Mouse (Mus musculus) G1E (cell line): Measurements from ENCODE around the gene Abce1. TPM values are rescaled to one million over a fixed set of nuclear protein-coding genes. Genes with fewer than 3 reads are reported as not detected.
A peak's percentile ranks its signal among the peaks of the same experiment; 100 is the strongest.

Source experiments
- ATAC-seq: 2 replicates; pipeline ENCODE4 v1.8.0; 2016; ENCODE audit warnings: mild to moderate bottlenecking; ENCODE audit not compliant: insufficient number of reproducible peaks, poor library complexity, low FRiP score, severe bottlenecking; ENCODE audit errors: extremely low read depth
- DNase-seq: peaks from one replicate; pipeline ENCODE4 v3.0.0; 2012; ENCODE audit warnings: low spot score
- H3K27me3 ChIP-seq: 2 replicates; pipeline ENCODE4 v1.6.1; 2012; ENCODE audit warnings: mild to moderate bottlenecking, low read length, inconsistent platforms; ENCODE audit not compliant: insufficient read depth
- H3K36me3 ChIP-seq: replicated peaks from 2 replicates; pipeline ENCODE3; 2012; ENCODE audit warnings: mild to moderate bottlenecking, inconsistent platforms
- H3K4me1 ChIP-seq: 2 replicates; pipeline ENCODE4 v1.6.1; 2012; ENCODE audit warnings: low read depth, low read length, inconsistent platforms, mixed read lengths; ENCODE audit not compliant: insufficient read depth
- H3K4me3 ChIP-seq: 2 replicates; pipeline ENCODE4 v1.5.1; 2012; ENCODE audit warnings: low read depth, mild to moderate bottlenecking, inconsistent platforms, low read length, moderate library complexity, mixed read lengths
- H3K9me3 ChIP-seq: replicated peaks from 2 replicates; pipeline ENCODE4 v1.6.1; 2012; ENCODE audit warnings: inconsistent platforms
- CTCF ChIP-seq: IDR thresholded peaks from 2 replicates; pipeline ENCODE4 v1.5.1; 2012; ENCODE audit warnings: low read depth, low read length, inconsistent platforms, mixed read lengths
- GATA1 ChIP-seq: IDR thresholded peaks from 2 replicates; pipeline ENCODE4 v1.6.1; 2012; ENCODE audit warnings: borderline replicate concordance, low read length, inconsistent platforms, mixed read lengths
- GATA2 ChIP-seq: IDR thresholded peaks from 2 replicates; pipeline ENCODE4 v1.6.1; 2012; ENCODE audit warnings: low read depth, low read length, inconsistent platforms, borderline replicate concordance
- POLR2AphosphoS5 ChIP-seq: IDR thresholded peaks from 2 replicates; pipeline ENCODE4 v1.6.1; 2012; ENCODE audit warnings: low read depth, low read length, inconsistent platforms; ENCODE audit not compliant: insufficient replicate concordance
- TAL1 ChIP-seq: conservative IDR thresholded peaks from 2 replicates; pipeline ENCODE4 v1.6.1; 2012; ENCODE audit warnings: low read depth, low read length, inconsistent platforms, mixed read lengths
- polyA plus RNA-seq: library from polyadenylated mRNA; stranded (reverse); fragments of >175 nt; gene quantifications from 2 replicates; pipeline ENCODE4 v1.2.3, GENCODE M21; 2012
- total RNA-seq, 2 experiments: library from RNA; stranded (forward) in 1 of 2; stranded (reverse) in 1 of 2; fragments of 200-1000 nt in 1 of 2; fragments of >200 nt in 1 of 2; fragmentation: Nextera tagmentation in 1 of 2; gene quantifications; 2 replicates each; pipeline ENCODE4 v1.2.3; 2014 to 2017

Abce1 gene
- total and polyA plus RNA-seq, 3 experiments = 17.3 to 354 (median 266) TPM

GRCm38 (mm10) chr8:79649569-79649968 is 62.0 kb downstream of the Abce1 start:
- peaks cover 10% of the 10 kb centered on the region; the same call in 1 of the 2 replicates for H3K4me1 ChIP-seq
- ATAC-seq (no peak), DNase-seq (no peak)
- peaks cover 81% of the 10 kb centered on the region for H3K36me3 ChIP-seq
- H3K4me3 ChIP-seq = no peak overlapping the region
- no peaks in the 10 kb centered on the region for H3K27me3 ChIP-seq
- H3K9me3 ChIP-seq = no peaks in the 10 kb centered on the region
- TF ChIP-seq POLR2AphosphoS5 (no peak), GATA1 (no peak), GATA2 (no peak), TAL1 (no peak), CTCF (no peak)

- Histone ChIP-seq H3K27me3 (no peaks in the 10 kb centered on the region), H3K4me3 (peak overlapping the region; percentile 92), H3K36me3 (peaks cover 38% of the 10 kb centered on the region), H3K4me1 (peaks cover 37% of the 10 kb centered on the region), H3K9me3 (no peaks in the 10 kb centered on the region)
- DNase-seq (peak; percentile 13), ATAC-seq (no peak)
- TF ChIP-seq CTCF (no peak), GATA2 (no peak), TAL1 (no peak), GATA1 (no peak), POLR2AphosphoS5 (no peak)
Observed at GRCm38 (mm10) chr8:79641119-79641518, 70.4 kb downstream of the Abce1 start.

- ATAC-seq (no peak), DNase-seq (peak; percentile 48)
- H3K4me1 ChIP-seq = peaks cover 35% of the 10 kb centered on the region
- TF ChIP-seq POLR2AphosphoS5 (peak; percentile 39; the same call in 1 of the 2 replicates), GATA2 (no peak)
- H3K4me3 ChIP-seq = peak within 1 kb of the TSS; percentile 92
- H3K9me3 ChIP-seq = no peaks in the 10 kb centered on the region
- H3K27me3 ChIP-seq = no peaks in the 10 kb centered on the region
- H3K36me3 ChIP-seq = peaks cover 26% of the 10 kb centered on the region
Observed at GRCm38 (mm10) chr8:79639586-79640451, 71.7 kb downstream of the Abce1 start, which contains the start of gene Otud4. TSS of gene Otud4 (plus strand) at chr8:79639618.

DNA sequence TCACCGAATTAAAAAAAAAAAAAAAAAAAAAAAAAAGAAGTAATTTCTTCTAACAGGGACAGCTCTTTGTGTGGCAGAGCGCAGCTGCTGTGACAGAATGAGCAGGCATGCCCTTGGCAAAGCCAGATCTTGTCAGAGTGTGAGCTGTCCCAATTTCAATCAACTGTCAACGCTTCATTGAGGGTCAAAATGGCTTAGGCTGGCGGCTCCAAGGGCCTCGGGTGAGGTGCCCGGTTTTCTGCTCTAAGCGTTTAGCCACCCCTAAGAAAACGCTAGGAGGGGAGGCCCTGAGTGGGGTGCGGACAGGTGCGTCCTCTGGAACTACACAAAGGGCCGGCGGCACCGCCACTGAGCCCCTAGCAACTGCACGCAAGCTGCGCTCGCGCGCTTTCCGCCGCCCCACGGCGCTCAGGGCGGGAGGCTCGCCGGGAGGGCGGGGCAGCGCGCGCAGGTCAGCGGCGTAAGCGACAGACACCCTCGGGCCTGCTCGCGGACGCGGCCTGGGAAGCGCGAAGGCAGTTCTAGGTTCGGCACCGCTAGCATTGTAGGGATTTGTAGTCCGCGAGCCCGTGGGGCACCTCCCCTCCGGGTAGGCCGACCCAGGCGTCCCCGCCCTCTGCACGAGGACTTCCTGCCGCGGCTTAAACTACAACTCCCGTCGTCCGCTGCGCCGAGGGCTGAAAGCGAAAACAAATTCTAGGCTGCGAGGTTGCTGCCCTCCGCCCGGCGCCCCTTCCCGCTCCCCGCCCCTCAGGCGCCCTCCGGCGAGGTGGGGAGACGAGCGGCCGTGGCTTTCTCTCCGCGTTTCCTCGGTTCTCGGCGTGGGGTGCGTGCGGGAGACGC is 72.6 kb downstream of the Abce1 start:
- ATAC-seq (peak; percentile 97), DNase-seq (peak; percentile 95)
- Histone ChIP-seq H3K9me3 (no peaks in the 10 kb centered on the region), H3K27me3 (no peaks in the 10 kb centered on the region), H3K4me3 (peak overlapping the region; percentile 92), H3K4me1 (peaks cover 31% of the 10 kb centered on the region), H3K36me3 (peaks cover 18% of the 10 kb centered on the region)
- TF ChIP-seq CTCF = no peak
- no peak for TF ChIP-seq TAL1
- no peak for TF ChIP-seq GATA1
- no peak for TF ChIP-seq POLR2AphosphoS5
- no peak for TF ChIP-seq GATA2

DNA sequence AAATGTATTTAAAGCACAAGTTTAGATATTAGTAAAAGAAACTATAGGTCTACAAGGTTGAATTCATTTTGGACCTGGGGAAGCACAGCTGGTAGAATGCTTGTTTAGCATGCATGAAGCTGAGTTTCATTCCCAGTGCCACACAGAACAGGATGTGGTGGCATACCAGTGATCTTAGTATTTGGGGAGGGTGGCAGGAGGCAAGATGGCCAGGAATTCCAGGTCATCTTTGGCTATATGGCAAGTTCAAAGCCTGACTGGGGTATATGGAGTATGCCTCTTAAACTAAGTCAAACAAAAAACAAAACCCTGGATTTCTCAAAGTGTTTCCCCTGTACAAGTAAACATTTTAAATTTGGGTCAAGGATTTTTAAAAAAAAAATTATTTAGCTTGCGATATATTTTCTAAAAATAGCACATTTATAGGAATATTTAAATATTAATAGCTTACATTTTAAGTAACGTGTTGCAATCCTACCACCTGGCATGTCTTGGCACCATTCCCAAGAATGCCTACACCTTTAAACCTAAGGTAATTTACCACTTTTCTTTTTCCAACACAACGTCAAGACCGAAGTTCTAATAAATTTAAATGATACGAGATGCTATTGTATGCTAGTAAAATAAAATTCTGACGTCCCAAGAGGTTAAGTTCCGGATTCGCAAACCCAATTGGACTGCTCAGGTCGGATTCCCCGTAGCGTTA is 73.4 kb downstream of the Abce1 start:
- DNase-seq = no peak
- ATAC-seq = no peak
- Histone ChIP-seq H3K9me3 (no peaks in the 10 kb centered on the region), H3K4me1 (peaks cover 25% of the 10 kb centered on the region), H3K27me3 (no peaks in the 10 kb centered on the region), H3K4me3 (peak overlapping the region; percentile 92; the same call in 1 of the 2 replicates), H3K36me3 (peaks cover 11% of the 10 kb centered on the region)
- TF ChIP-seq GATA2 = no peak
- no peak for TF ChIP-seq TAL1
- TF ChIP-seq CTCF = no peak
- no peak for TF ChIP-seq POLR2AphosphoS5
- no peak for TF ChIP-seq GATA1
